Mouse (Mus musculus) embryonic fibroblast, embryonic 13.5 days (primary cell): ENCODE data around the gene Naa11.

Experiments used
- CTCF ChIP-seq: IDR thresholded peaks from 2 replicates; pipeline ENCODE4 v1.5.1; 2011; ENCODE audit warnings: mild to moderate bottlenecking, control low read depth, low read length, moderate library complexity, borderline replicate concordance; ENCODE audit not compliant: insufficient read depth
- POLR2A ChIP-seq: IDR thresholded peaks from 2 replicates; pipeline ENCODE4 v1.6.1; 2011; ENCODE audit warnings: low read depth, mild to moderate bottlenecking, control low read depth, low read length, moderate library complexity

DNA sequence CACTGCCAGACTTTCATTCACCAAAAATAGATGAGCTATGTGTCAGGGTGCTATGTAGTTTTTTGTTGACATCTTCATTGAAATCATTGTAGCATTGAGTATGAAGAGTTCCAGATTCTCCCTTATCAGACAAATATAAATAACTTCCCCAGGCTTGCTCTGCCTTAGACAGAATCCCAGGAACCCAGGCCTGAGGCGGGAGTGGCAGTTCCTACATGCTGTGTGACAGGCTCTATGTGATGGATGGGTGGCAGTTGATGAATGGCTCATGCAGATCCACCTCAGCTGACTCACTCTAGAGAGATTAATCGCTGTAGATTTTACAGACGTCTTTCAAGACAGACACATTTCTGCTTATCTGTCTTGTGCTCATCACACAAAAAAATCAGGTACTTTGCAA is 57.4 kb downstream of the Naa11 start:
- TF ChIP-seq CTCF: no peak
- TF ChIP-seq POLR2A: no peak
